In the genomic region with DNA sequence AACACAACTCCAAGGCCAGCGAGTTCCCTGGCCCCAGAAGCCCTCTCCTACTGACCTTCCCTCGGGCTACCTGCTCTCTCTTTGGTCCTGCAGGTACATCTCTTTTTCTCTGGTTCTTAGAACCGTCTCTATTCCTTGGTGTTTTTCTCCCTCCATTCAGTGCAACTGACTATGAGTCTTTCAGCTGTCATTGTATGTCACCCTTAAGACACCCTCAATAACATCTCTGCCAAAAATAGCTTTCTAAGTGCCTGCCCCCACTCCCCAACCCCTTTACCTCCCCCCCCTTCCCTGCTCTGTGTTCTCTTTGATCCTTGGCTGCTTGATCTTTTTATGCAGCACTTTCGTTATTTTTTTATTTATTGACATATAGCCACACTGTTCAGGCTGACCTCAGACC, we compare ENCODE assay signal across 23 mouse cellular contexts. TPM values are rescaled to one million over a fixed set of nuclear protein-coding genes. Genes with fewer than 3 reads are reported as not detected.
DNase-seq lines count a peak whose midpoint lies in the region; ATAC-seq and TF ChIP-seq lines count a peak whose summit lies in the region.
"Had no signal": no experiment of that assay in that cellular context is flagged by ENCODE, and none has a peak within 500 bp of the region (broad histone marks: within the 10 kb centered on the region; RNA-seq: fewer than 3 reads in every experiment).

No protein-coding gene starts in this region.

- intact Hi-C loops in gastrocnemius, adult 2 months (cut with DNase I): no loop called here

- ATAC-seq in CD4-positive, CD25-positive, alpha-beta regulatory T cell, adult 4 months: no peak

- DNase-seq in CD4-positive, CD25-positive, alpha-beta regulatory T cell, adult 2 months (ENCODE audit: low read depth, low spot score): peak; percentile 8
- DNase-seq in gastrocnemius, adult 2 months: no peak
- DNase-seq in gastrocnemius, postnatal 4 days (ENCODE audit: low spot score in 2 of 2): no peak
- DNase-seq in thymus, postnatal 0 days (ENCODE audit: low spot score): peak; percentile 23
- DNase-seq in thymus, postnatal 36 days: no peak
- no peak for DNase-seq in left cerebral cortex, adult 11 months (ENCODE audit: low spot score)
- DNase-seq: adrenal gland, adult 2 months; adrenal gland, postnatal 25 days; B cell, adult 2 months; cerebellum, adult 2 months; gastrocnemius, postnatal 10 days; heart, postnatal 14 days; kidney, adult 2 months had no signal

- 0 out of 2 replicates have a peak overlapping the region, but pooled peaks have one; percentile 5 for H3K4me3 ChIP-seq in gastrocnemius, adult 2 months
- H3K4me3 ChIP-seq: embryonic facial prominence, embryonic 10.5 days; heart, embryonic 15.5 days; hindbrain, embryonic 13.5 days had no signal

- TF ChIP-seq CTCF in gastrocnemius, adult 2 months (IDR thresholded peaks at IDR 0.05): no peak

- no peak overlapping the region for H3K27ac ChIP-seq in gastrocnemius, adult 2 months
- H3K27ac ChIP-seq: embryonic facial prominence, embryonic 10.5 days; heart, embryonic 15.5 days; hindbrain, embryonic 13.5 days; hindbrain, postnatal 0 days had no signal

RNA-seq across cellular contexts. Expression of gene Avpr1b, which starts 18.6 kb away (rescaled TPM):
- not detected for polyA plus RNA-seq in CD4-positive, CD25-positive, alpha-beta regulatory T cell, adult 4 months (2017; shearing (Covaris generic))
- total RNA-seq in gastrocnemius, adult 2 months (2021): not detected
- not detected for total RNA-seq in gastrocnemius, postnatal 4 days (2021)
- polyA plus RNA-seq in thymus, postnatal 0 days (2015; fragmentation: Nextera tagmentation; extraction: Ambion mirVana): not detected in 2 replicates
- total RNA-seq: adrenal gland, adult 2 months; adrenal gland, postnatal 25 days; ES-E14; gastrocnemius, postnatal 10 days; heart, adult 8-10 months; heart, postnatal 14 days; hematopoietic stem cell, adult 5-6 weeks; hindbrain, postnatal 0 days had no signal
- polyA plus RNA-seq: adrenal gland, adult 2 months; cerebellum, adult 2 months; embryonic facial prominence, embryonic 10.5 days; gonadal fat pad, adult 2 months; heart, embryonic 15.5 days; hindbrain, embryonic 13.5 days; hindbrain, postnatal 0 days; intestine, embryonic 14.5 days; kidney, adult 2 months had no signal

RNA-seq across cellular contexts. Expression of gene Fam72a, which starts 52.7 kb away (rescaled TPM):
- under 1 TPM; 0.24 to 0.73 TPM for polyA plus RNA-seq in CD4-positive, CD25-positive, alpha-beta regulatory T cell, adult 4 months (2017; shearing (Covaris generic))
- under 1 TPM; 0.20 to 0.31 TPM for total RNA-seq in gastrocnemius, adult 2 months (2021)
- 1 to 10 TPM; 1.7 to 2.0 TPM for total RNA-seq in gastrocnemius, postnatal 4 days (2021)
- 6.5 and 6.8 TPM in 2 replicates for polyA plus RNA-seq in thymus, postnatal 0 days (2015; fragmentation: Nextera tagmentation; extraction: Ambion mirVana)
- total RNA-seq: hindbrain, postnatal 0 days had no signal

RNA-seq across cellular contexts. Expression of gene Srgap2, which starts 53.2 kb away (rescaled TPM):
- polyA plus RNA-seq in CD4-positive, CD25-positive, alpha-beta regulatory T cell, adult 4 months (2017; shearing (Covaris generic)): 10 to 100 TPM; 25.0 to 31.5 TPM
- total RNA-seq in gastrocnemius, adult 2 months (2021): 10 to 100 TPM; 10.1 to 12.2 TPM
- total RNA-seq in gastrocnemius, postnatal 4 days (2021): 10 to 100 TPM; 66.3 to 67.7 TPM
- 7.3 and 8.6 TPM in 2 replicates for polyA plus RNA-seq in thymus, postnatal 0 days (2015; fragmentation: Nextera tagmentation; extraction: Ambion mirVana)

RNA-seq across cellular contexts. Expression of gene Ctse, which starts 57.7 kb away (rescaled TPM):
- 10 to 100 TPM; 23.1 to 30.3 TPM for polyA plus RNA-seq in CD4-positive, CD25-positive, alpha-beta regulatory T cell, adult 4 months (2017; shearing (Covaris generic))
- under 1 TPM in 1 of 2 experiments, not detected in 1; 0.11 TPM for total RNA-seq in gastrocnemius, adult 2 months (2021)
- total RNA-seq in gastrocnemius, postnatal 4 days (2021): 1 to 10 TPM; 1.4 to 2.1 TPM
- 6.8 and 9.0 TPM in 2 replicates for polyA plus RNA-seq in thymus, postnatal 0 days (2015; fragmentation: Nextera tagmentation; extraction: Ambion mirVana)
- total RNA-seq: ES-E14; hindbrain, postnatal 0 days had no signal
- polyA plus RNA-seq: embryonic facial prominence, embryonic 10.5 days; hindbrain, embryonic 13.5 days; hindbrain, postnatal 0 days had no signal

Comparison
In these comparisons a context has a peak if more than half of its experiments do, and no peak if none do; other contexts are left out.
1. DNase-seq: peak in CD4-positive, CD25-positive, alpha-beta regulatory T cell, adult 2 months (single experiment) and thymus, postnatal 0 days (single experiment); none in gastrocnemius, adult 2 months (single experiment), gastrocnemius, postnatal 4 days (0 of 2), thymus, postnatal 36 days (0 of 2) and left cerebral cortex, adult 11 months (single experiment).
2. RNA of gene Srgap2, which starts 53.2 kb away (total RNA-seq): 66.3 to 67.7 TPM in gastrocnemius, postnatal 4 days; 10.1 to 12.2 TPM in gastrocnemius, adult 2 months; every median in the first group is over 4 times any median in the second.